Mouse (Mus musculus): ENCODE results near the gene 4930407I10Rik. TPM values are rescaled to one million over a fixed set of nuclear protein-coding genes. Genes with fewer than 3 reads are reported as not detected.

4930407I10Rik gene
- polyA plus RNA-seq, 1 experiment from 2014 or later = not detected

- no peak for ATAC-seq (ENCODE audit: low read depth)
- Histone ChIP-seq H3K9me3 (ENCODE audit: control insufficient read depth, low read length) (no peaks in the 10 kb centered on the region), H3K4me1 (replicated peaks; ENCODE audit: control insufficient read depth, insufficient read depth, low read length) (no peaks in the 10 kb centered on the region; the same call in 1 of the 2 replicates), H3K27me3 (ENCODE audit: control insufficient read depth, insufficient read depth, low read depth, low read length) (no peaks in the 10 kb centered on the region), H3K27ac (ENCODE audit: low read length) (no peak overlapping the region), H3K4me2 (ENCODE audit: low read depth, low read length) (no peak overlapping the region), H3K4me3 (ENCODE audit: low read length) (no peak overlapping the region), H3K9ac (ENCODE audit: low read length) (no peak overlapping the region), H3K36me3 (ENCODE audit: control insufficient read depth, insufficient read depth, low read length) (peaks cover 31% of the 10 kb centered on the region)
- 66% methylated on average over 13 of the region's 13 CpGs for WGBS
Measured at GRCm38 (mm10) chr15:82022535-82023088, 36.3 kb upstream of the 4930407I10Rik start.

DNA sequence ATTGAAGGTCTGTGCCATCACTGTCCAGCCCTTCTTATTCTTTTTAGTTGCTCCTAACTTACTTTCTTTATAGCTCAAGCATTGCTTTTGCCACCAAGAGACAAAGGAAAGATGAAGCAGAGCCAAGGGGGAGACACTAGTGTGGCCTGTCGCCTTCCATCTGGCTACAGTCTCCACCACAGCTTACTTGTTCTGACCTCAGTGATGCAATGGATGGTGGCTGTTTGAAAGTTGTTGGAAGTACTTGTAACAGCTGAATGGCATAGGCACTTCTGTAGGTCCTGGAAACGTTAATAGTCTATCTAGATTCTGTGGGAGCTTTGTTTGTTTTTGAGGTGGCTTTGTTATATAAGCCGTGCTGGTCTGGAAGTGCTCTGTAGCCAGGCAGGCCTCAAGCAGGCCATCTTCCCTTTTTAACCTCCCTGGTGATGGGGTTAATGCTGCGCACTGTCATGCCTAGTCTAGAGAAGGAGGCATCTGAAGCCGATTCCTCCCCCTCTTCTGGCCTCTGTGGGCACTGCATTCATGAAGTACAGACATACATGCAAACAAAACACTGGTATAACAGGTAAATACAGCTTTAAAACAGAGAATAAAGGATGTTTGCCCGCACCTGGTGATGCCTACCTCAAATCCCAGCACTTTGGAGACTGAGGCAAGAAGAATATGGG, 34.9 kb upstream of the 4930407I10Rik start:
- no peaks in the 10 kb centered on the region for H3K27me3 ChIP-seq (ENCODE audit: control insufficient read depth, insufficient read depth, low read depth, low read length)
- no peaks in the 10 kb centered on the region for H3K4me1 ChIP-seq (replicated peaks; ENCODE audit: control insufficient read depth, insufficient read depth, low read length)
- H3K4me3 ChIP-seq (ENCODE audit: low read length) = no peak overlapping the region
- H3K4me2 ChIP-seq (ENCODE audit: low read depth, low read length) = no peak overlapping the region
- H3K9me3 ChIP-seq (ENCODE audit: control insufficient read depth, low read length) = no peaks in the 10 kb centered on the region
- H3K36me3 ChIP-seq (ENCODE audit: control insufficient read depth, insufficient read depth, low read length) = peaks cover 38% of the 10 kb centered on the region
- WGBS = 78% methylated on average over 6 of the region's 6 CpGs
- ATAC-seq (ENCODE audit: low read depth) = no peak
- H3K27ac ChIP-seq (ENCODE audit: low read length) = no peak overlapping the region
- no peak overlapping the region for H3K9ac ChIP-seq (ENCODE audit: low read length)

GRCm38 (mm10) chr15:82027276-82027675, 31.7 kb upstream of the 4930407I10Rik start:
- no peak overlapping the region for H3K4me3 ChIP-seq (ENCODE audit: low read length)
- H3K9me3 ChIP-seq (ENCODE audit: control insufficient read depth, low read length) = no peaks in the 10 kb centered on the region
- H3K27ac ChIP-seq (ENCODE audit: low read length) = no peak overlapping the region
- no peak overlapping the region for H3K4me2 ChIP-seq (ENCODE audit: low read depth, low read length)
- no peak overlapping the region for H3K9ac ChIP-seq (ENCODE audit: low read length)
- no peaks in the 10 kb centered on the region for H3K4me1 ChIP-seq (replicated peaks; ENCODE audit: control insufficient read depth, insufficient read depth, low read length)
- ATAC-seq (ENCODE audit: low read depth) = no peak
- WGBS = 82% methylated on average over 7 of the region's 7 CpGs
- no peaks in the 10 kb centered on the region for H3K27me3 ChIP-seq (ENCODE audit: control insufficient read depth, insufficient read depth, low read depth, low read length)
- peaks cover 41% of the 10 kb centered on the region for H3K36me3 ChIP-seq (ENCODE audit: control insufficient read depth, insufficient read depth, low read length)

- WGBS = 81% methylated on average over 7 of the region's 7 CpGs
Measured at GRCm38 (mm10) chr15:82027726-82028125, 31.2 kb upstream of the 4930407I10Rik start.

GRCm38 (mm10) chr15:82032386-82032785, 26.6 kb upstream of the 4930407I10Rik start:
- WGBS = 85% methylated on average over 7 of the region's 7 CpGs
- Histone ChIP-seq H3K27me3 (ENCODE audit: control insufficient read depth, insufficient read depth, low read depth, low read length) (no peaks in the 10 kb centered on the region), H3K9me3 (ENCODE audit: control insufficient read depth, low read length) (no peaks in the 10 kb centered on the region), H3K27ac (ENCODE audit: low read length) (no peak overlapping the region), H3K4me3 (ENCODE audit: low read length) (no peak overlapping the region), H3K4me2 (ENCODE audit: low read depth, low read length) (no peak overlapping the region), H3K4me1 (replicated peaks; ENCODE audit: control insufficient read depth, insufficient read depth, low read length) (no peaks in the 10 kb centered on the region), H3K36me3 (ENCODE audit: control insufficient read depth, insufficient read depth, low read length) (peaks cover 18% of the 10 kb centered on the region), H3K9ac (ENCODE audit: low read length) (no peak overlapping the region)
- ATAC-seq (ENCODE audit: low read depth) = no peak

More at GRCm38 (mm10) chr15:82027726-82028125, 31.2 kb upstream of the 4930407I10Rik start:
- Histone ChIP-seq H3K9me3 (ENCODE audit: control insufficient read depth, low read length) (no peaks in the 10 kb centered on the region), H3K4me1 (replicated peaks; ENCODE audit: control insufficient read depth, insufficient read depth, low read length) (no peaks in the 10 kb centered on the region), H3K36me3 (ENCODE audit: control insufficient read depth, insufficient read depth, low read length) (peaks cover 41% of the 10 kb centered on the region), H3K27ac (ENCODE audit: low read length) (no peak overlapping the region), H3K4me3 (ENCODE audit: low read length) (no peak overlapping the region), H3K9ac (ENCODE audit: low read length) (no peak overlapping the region), H3K27me3 (ENCODE audit: control insufficient read depth, insufficient read depth, low read depth, low read length) (no peaks in the 10 kb centered on the region), H3K4me2 (ENCODE audit: low read depth, low read length) (no peak overlapping the region)
- no peak for ATAC-seq (ENCODE audit: low read depth)

- 86% methylated on average over 4 of the region's 4 CpGs for WGBS
- Histone ChIP-seq H3K4me2 (ENCODE audit: low read depth, low read length) (no peak within 1 kb of the TSS), H3K27ac (ENCODE audit: low read length) (no peak within 1 kb of the TSS), H3K9ac (ENCODE audit: low read length) (no peak within 1 kb of the TSS), H3K9me3 (ENCODE audit: control insufficient read depth, low read length) (no peaks in the 10 kb centered on the region), H3K4me1 (replicated peaks; ENCODE audit: control insufficient read depth, insufficient read depth, low read length) (no peaks in the 10 kb centered on the region), H3K4me3 (ENCODE audit: low read length) (no peak within 1 kb of the TSS), H3K27me3 (ENCODE audit: control insufficient read depth, insufficient read depth, low read depth, low read length) (no peaks in the 10 kb centered on the region), H3K36me3 (ENCODE audit: control insufficient read depth, insufficient read depth, low read length) (peaks cover 11% of the 10 kb centered on the region)
- no peak for ATAC-seq (ENCODE audit: low read depth)
Measured at GRCm38 (mm10) chr15:82033762-82034161, 25.2 kb upstream of the 4930407I10Rik start, which contains the start of gene Desi1. Gene Desi1, minus strand, starts transcription at chr15:82033862.

- Histone ChIP-seq H3K4me3 (ENCODE audit: low read length) (no peak overlapping the region), H3K9ac (ENCODE audit: low read length) (no peak overlapping the region), H3K27ac (ENCODE audit: low read length) (no peak overlapping the region), H3K9me3 (ENCODE audit: control insufficient read depth, low read length) (no peaks in the 10 kb centered on the region), H3K36me3 (ENCODE audit: control insufficient read depth, insufficient read depth, low read length) (peaks cover 14% of the 10 kb centered on the region), H3K4me1 (replicated peaks; ENCODE audit: control insufficient read depth, insufficient read depth, low read length) (no peaks in the 10 kb centered on the region), H3K4me2 (ENCODE audit: low read depth, low read length) (no peak overlapping the region), H3K27me3 (ENCODE audit: control insufficient read depth, insufficient read depth, low read depth, low read length) (no peaks in the 10 kb centered on the region)
- no peak for ATAC-seq (ENCODE audit: low read depth)
- WGBS = 76% methylated on average over 12 of the region's 12 CpGs
Measured at GRCm38 (mm10) chr15:82035904-82036689, 22.9 kb upstream of the 4930407I10Rik start.

DNA sequence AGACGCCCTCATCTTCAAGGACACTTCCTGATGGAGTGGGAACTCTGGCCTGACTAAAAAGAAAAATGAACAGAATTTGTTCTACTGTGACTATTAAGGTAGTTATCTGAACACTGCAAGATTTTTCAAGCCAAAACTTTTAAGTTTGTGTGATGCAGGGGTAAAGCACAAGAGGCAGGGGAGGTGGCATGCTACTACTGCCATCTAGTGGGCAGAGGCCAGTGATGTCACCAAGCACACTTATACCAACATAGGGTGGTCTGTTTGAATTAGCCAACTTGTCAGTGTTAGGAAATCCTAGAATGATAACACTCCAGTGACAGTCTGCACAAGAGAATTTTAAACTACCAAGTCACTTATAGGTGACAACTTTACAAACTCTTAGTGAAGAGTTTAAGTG, 18.3 kb upstream of the 4930407I10Rik start:
- Histone ChIP-seq H3K27ac (ENCODE audit: low read length) (no peak overlapping the region), H3K9me3 (ENCODE audit: control insufficient read depth, low read length) (no peaks in the 10 kb centered on the region), H3K27me3 (ENCODE audit: control insufficient read depth, insufficient read depth, low read depth, low read length) (no peaks in the 10 kb centered on the region), H3K36me3 (ENCODE audit: control insufficient read depth, insufficient read depth, low read length) (peaks cover 25% of the 10 kb centered on the region), H3K4me2 (ENCODE audit: low read depth, low read length) (no peak overlapping the region), H3K4me1 (replicated peaks; ENCODE audit: control insufficient read depth, insufficient read depth, low read length) (0 out of 2 replicates have a peak, but pooled peaks cover 3% of the 10 kb centered on the region), H3K9ac (ENCODE audit: low read length) (no peak overlapping the region), H3K4me3 (ENCODE audit: low read length) (no peak overlapping the region)
- 0 out of 2 replicates have a peak, but pooled peaks have one; percentile 57 for ATAC-seq (ENCODE audit: low read depth)
- 82% methylated on average over 1 of the region's 1 CpGs for WGBS

GRCm38 (mm10) chr15:82044166-82044784, 14.7 kb upstream of the 4930407I10Rik start:
- Histone ChIP-seq H3K27ac (ENCODE audit: low read length) (no peak overlapping the region), H3K4me2 (ENCODE audit: low read depth, low read length) (no peak overlapping the region), H3K36me3 (ENCODE audit: control insufficient read depth, insufficient read depth, low read length) (peaks cover 20% of the 10 kb centered on the region), H3K4me1 (replicated peaks; ENCODE audit: control insufficient read depth, insufficient read depth, low read length) (peaks cover 9% of the 10 kb centered on the region; the same call in 1 of the 2 replicates), H3K9ac (ENCODE audit: low read length) (no peak overlapping the region), H3K27me3 (ENCODE audit: control insufficient read depth, insufficient read depth, low read depth, low read length) (no peaks in the 10 kb centered on the region), H3K4me3 (ENCODE audit: low read length) (no peak overlapping the region), H3K9me3 (ENCODE audit: control insufficient read depth, low read length) (no peaks in the 10 kb centered on the region)
- ATAC-seq (ENCODE audit: low read depth) = no peak
- 96% methylated on average over 7 of the region's 7 CpGs for WGBS

Data from lung, embryonic 16.5 days (tissue).